Mouse (Mus musculus) lung, embryonic 15.5 days (tissue): ENCODE measurements around the gene Mcfd2. TPM values are rescaled to one million over a fixed set of nuclear protein-coding genes. Genes with fewer than 3 reads are reported as not detected.

ENCODE experiments used
- ATAC-seq: fragments of 200-750 bp; cut with Nextera tagmentation; 2 replicates; pipeline ENCODE4 v1.8.0; 2017; ENCODE audit warnings: moderate number of reproducible peaks, borderline replicate concordance; ENCODE audit not compliant: low FRiP score, low TSS enrichment; ENCODE audit errors: extremely low read depth
- H3K27ac ChIP-seq: fragments of 300-500 bp; sonication (generic); 2 replicates; pipeline ENCODE4 v1.5.1; 2015; ENCODE audit warnings: moderate library complexity, mild to moderate bottlenecking, inconsistent platforms
- H3K27me3 ChIP-seq: fragments of 300-500 bp; sonication (generic); 2 replicates; pipeline ENCODE4 v1.6.1; 2015; ENCODE audit warnings: inconsistent platforms
- H3K36me3 ChIP-seq: fragments of 300-500 bp; sonication (generic); 2 replicates; pipeline ENCODE4 v1.6.1; 2015; ENCODE audit warnings: inconsistent platforms
- H3K4me1 ChIP-seq: fragments of 300-500 bp; sonication (generic); 2 replicates; pipeline ENCODE4 v1.6.1; 2015; ENCODE audit warnings: inconsistent platforms
- H3K4me2 ChIP-seq: fragments of 300-500 bp; sonication (generic); 2 replicates; pipeline ENCODE4 v1.6.1; 2015; ENCODE audit warnings: inconsistent platforms, mild to moderate bottlenecking, moderate library complexity
- H3K4me3 ChIP-seq: fragments of 300-500 bp; sonication (generic); 2 replicates; pipeline ENCODE4 v1.5.1; 2015; ENCODE audit warnings: mild to moderate bottlenecking, inconsistent platforms
- H3K9ac ChIP-seq: fragments of 300-500 bp; sonication (generic); 2 replicates; pipeline ENCODE4 v1.6.1; 2015; ENCODE audit warnings: inconsistent platforms
- H3K9me3 ChIP-seq: fragments of 300-500 bp; sonication (generic); 2 replicates; pipeline ENCODE4 v1.6.1; 2016; ENCODE audit warnings: inconsistent platforms
- WGBS: fragments of 180-500 bp; shearing (Covaris S2); methylation state at CpG from one replicate; pipeline ENCODE4 v1.1.7; 2015; 5-methylcytosine and 5-hydroxymethylcytosine counted together
- polyA plus RNA-seq: library from polyadenylated mRNA; unstranded; fragments of >200 nt; fragmentation: Nextera tagmentation; extraction: Ambion mirVana; gene quantifications from 2 replicates; pipeline ENCODE4 v1.2.1, GENCODE M21; 2015

The Mcfd2 gene
- polyA plus RNA-seq, 1 experiment from 2014 or later = 122 TPM

DNA sequence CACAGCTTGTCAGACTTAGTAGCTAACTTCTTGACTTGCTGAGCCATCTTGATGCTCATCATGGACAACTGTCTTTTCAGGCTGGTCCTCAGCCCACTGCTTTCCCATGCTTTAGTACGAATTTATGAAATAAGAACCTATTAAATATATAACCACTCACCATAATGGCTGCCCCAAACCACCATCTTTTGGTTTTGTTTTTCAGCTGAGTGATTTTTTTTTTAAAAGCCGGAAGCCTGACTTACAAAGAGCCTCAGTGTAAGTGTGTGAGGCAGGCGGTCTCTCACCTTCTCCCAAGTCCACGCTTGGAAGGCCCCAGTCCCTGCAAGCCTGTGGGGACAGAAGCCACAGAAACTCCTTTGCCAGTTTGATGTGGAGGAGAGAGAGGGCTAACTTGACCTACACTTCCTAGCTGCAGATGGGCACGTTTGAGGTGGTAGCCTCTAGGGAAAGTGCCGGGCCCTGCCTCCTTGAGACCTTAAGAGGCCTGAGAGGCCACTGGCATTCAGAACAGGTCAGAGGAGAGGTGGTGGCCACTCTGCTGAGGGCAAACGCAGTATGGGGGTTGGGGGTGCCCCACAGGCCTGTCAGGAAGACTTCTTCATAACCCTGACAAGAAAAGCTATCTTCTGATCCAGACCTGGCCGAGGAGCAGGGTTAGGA lies 20.9 kb upstream of the Mcfd2 start:
- 47% methylated on average over 8 of the region's 8 CpGs for WGBS
- no peak overlapping the region for H3K27ac ChIP-seq
- H3K27me3 ChIP-seq = peaks cover 22% of the 10 kb centered on the region
- H3K4me2 ChIP-seq = 0 out of 2 replicates have a peak overlapping the region, but pooled peaks have one; percentile 6
- H3K9ac ChIP-seq = no peak overlapping the region
- no peak overlapping the region for H3K4me3 ChIP-seq
- H3K9me3 ChIP-seq = no peaks in the 10 kb centered on the region
- no peaks in the 10 kb centered on the region for H3K36me3 ChIP-seq
- no peak for ATAC-seq
- peaks cover 39% of the 10 kb centered on the region for H3K4me1 ChIP-seq

DNA sequence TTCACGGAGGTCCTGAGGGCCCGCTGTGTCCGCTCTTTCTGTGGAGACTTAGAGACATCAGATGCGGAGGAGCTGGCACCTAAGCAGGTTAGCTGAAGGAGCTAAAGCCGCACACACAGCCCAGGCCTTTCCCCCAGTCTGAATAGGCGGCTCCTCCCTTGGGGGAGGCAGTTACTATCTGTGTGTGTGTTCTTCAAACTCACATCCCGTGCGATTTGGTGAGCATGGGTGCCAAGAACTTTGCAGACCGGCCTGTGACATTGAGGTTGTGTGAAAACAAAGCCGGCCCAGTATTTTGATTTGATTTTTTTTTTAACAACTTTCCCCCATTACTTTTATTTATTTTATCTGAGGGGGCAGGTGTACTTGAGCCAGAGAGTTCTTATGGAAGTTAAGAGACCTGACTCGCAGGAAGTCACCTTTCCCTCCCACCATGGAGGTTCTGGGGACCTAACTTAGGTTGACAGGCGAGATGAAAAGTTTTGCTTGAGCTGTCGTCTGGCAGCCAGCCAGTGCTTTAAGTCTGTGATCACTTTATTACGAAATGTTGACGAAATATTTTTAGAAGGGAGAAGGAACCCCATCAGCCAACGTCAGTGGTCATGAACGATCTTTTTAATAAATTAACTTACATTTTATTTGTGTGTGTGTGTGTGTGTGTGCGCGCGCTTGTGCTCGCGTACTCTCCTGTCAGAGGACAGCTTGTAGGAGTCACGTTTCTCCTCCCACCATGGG lies 20.2 kb upstream of the Mcfd2 start:
- no peak for ATAC-seq
- Histone ChIP-seq H3K36me3 (no peaks in the 10 kb centered on the region), H3K27ac (peak overlapping the region; percentile 23; the same call in 1 of the 2 replicates), H3K9ac (no peak overlapping the region), H3K27me3 (peaks cover 22% of the 10 kb centered on the region), H3K4me2 (0 out of 2 replicates have a peak overlapping the region, but pooled peaks have one; percentile 6), H3K9me3 (no peaks in the 10 kb centered on the region), H3K4me3 (no peak overlapping the region), H3K4me1 (peaks cover 45% of the 10 kb centered on the region)
- WGBS = 36% methylated on average over 23 of the region's 23 CpGs

DNA sequence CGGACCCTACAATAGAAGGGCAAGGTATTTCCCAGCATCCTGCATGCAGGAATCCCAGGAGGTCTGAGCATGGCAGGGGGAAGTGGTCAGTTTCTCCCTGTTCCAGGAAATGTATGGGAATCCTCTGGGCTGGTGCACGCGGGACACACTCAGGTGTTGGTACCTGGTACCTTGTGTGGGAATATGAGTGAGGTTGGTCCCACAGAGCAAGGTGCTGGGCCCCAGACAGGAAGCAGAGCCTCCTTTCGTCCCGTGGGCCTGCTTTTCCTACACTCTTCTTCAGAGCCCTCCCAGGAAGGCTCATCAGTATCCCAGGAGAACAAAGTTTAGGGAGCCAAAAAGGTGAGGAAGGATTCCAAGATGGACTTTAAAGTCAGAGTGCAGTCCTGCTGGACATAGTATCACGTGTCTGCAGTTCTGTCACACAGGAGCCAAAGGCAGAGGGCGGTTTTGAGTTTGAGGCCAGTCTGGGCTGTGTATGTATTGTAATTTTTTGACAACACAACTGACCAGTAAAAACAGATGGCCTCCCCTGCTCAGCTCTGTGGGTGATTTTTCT lies 18.8 kb upstream of the Mcfd2 start:
- ATAC-seq = no peak
- no peaks in the 10 kb centered on the region for H3K36me3 ChIP-seq
- 76% methylated on average over 7 of the region's 7 CpGs for WGBS
- H3K9me3 ChIP-seq = no peaks in the 10 kb centered on the region
- H3K9ac ChIP-seq = no peak overlapping the region
- peak overlapping the region; percentile 69; the same call in 1 of the 2 replicates for H3K4me3 ChIP-seq
- peaks cover 45% of the 10 kb centered on the region for H3K4me1 ChIP-seq
- peaks cover 22% of the 10 kb centered on the region for H3K27me3 ChIP-seq
- H3K4me2 ChIP-seq = peak overlapping the region; percentile 99
- no peak overlapping the region for H3K27ac ChIP-seq

DNA sequence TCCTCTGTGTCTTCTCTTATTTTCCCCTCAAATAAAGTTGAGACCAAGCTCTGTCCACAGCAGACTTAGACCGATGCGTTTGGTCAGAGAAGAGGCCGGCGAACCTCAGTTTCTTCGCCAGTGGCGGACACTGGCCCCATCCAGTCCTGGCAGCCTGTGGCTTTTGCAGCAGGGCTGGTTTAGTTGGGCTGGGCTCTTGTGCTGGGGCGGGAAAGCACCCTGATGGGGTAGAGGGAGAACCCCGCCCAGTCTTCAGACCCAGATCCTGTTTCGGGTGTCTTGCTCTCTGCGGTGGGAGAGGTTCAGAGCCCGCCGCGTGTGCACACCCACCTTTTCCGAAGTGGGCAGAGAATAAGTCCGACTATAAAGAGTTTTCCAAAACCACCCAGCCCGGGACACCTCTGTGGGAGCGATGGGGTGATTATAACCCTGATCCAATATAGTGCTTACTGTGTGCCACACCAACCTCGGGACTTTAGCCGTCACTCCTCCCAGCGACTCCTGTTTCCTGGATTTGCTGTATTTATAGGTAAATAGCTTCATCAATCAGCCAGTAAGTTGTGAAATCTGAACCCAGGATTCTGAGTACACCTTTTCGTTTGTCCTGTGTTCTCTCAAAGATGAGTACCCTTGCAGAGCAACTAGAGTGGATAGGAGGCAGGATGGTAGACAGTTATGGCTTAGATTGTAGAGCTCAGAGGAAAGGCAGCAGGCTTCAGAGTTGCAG lies 18.2 kb upstream of the Mcfd2 start:
- no peak overlapping the region for H3K27ac ChIP-seq
- no peak for ATAC-seq
- 10% methylated on average over 21 of the region's 21 CpGs for WGBS

DNA sequence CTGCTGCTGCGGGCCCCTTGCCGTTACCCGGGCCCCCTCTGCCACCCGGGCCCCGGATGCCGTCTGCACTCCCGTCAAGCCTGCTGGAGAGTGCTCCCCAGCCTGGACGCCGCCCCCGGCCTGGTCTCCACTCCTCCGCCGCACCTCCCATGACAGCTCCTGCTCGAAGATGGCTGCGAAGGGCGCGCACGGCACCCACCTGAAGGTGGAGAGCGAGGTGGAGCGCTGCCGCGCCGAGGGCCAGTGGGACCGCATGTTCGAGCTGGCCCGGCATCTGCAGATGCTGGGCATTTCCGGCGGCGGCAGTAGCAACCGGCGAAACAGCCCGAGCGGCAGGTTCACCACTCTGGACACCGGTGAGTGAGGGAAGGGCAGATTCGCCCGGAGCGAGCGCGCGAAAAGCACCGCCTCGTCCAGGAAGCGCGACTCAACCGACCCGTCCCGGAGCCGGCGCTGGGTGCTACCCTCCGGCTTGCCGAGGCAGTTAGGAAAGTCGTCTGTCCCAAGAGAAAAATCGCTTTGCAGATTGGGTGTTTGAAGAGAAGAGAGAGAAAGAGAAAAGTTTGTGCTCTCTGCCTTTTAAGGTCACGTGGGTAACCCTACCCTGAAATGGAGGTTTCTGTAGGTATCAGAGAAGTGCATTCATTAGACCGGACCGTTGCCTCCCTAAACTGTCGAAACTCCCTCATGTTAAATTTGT lies 17.5 kb upstream of the Mcfd2 start:
- Histone ChIP-seq H3K27ac (peak overlapping the region; percentile 97; the same call in 1 of the 2 replicates), H3K4me1 (peaks cover 45% of the 10 kb centered on the region), H3K4me2 (peak overlapping the region; percentile 99), H3K36me3 (no peaks in the 10 kb centered on the region), H3K4me3 (peak overlapping the region; percentile 69), H3K9ac (peak overlapping the region; percentile 89), H3K9me3 (no peaks in the 10 kb centered on the region), H3K27me3 (peaks cover 22% of the 10 kb centered on the region)
- under 1% methylated on average over 56 of the region's 56 CpGs for WGBS
- ATAC-seq = peak; percentile 35

More for the DNA sequence above, 18.2 kb upstream of the Mcfd2 start:
- H3K4me2 ChIP-seq = peak overlapping the region; percentile 99
- no peaks in the 10 kb centered on the region for H3K9me3 ChIP-seq
- H3K4me1 ChIP-seq = peaks cover 45% of the 10 kb centered on the region
- no peaks in the 10 kb centered on the region for H3K36me3 ChIP-seq
- H3K27me3 ChIP-seq = peaks cover 22% of the 10 kb centered on the region
- H3K9ac ChIP-seq = peak overlapping the region; percentile 8
- H3K4me3 ChIP-seq = peak overlapping the region; percentile 69

DNA sequence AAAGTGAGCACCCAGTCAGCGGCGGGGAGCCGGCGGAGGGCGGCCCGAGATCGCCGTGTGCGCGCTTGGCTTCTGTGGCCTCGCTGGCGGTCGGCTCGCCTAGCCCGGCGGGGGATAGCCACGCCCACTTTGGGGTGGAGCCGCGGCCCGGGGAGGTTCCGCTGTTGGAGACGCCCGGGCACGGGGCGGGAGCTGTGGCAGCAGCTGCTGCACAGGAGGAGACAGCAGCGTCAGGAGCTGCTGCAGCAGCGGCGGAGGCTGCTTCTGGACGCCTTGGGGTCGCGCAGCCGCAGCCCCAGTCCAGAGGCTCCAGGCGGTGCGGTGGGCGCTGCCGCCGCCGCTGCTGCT lies 16.9 kb upstream of the Mcfd2 start, which contains the start of gene Ttc7:
Ttc7 (plus strand) TSS at position 181 of the 348 bp plus-strand sequence.
- Histone ChIP-seq H3K27me3 (peaks cover 22% of the 10 kb centered on the region), H3K27ac (peak within 1 kb of the TSS; percentile 97), H3K9ac (peak within 1 kb of the TSS; percentile 89), H3K36me3 (no peaks in the 10 kb centered on the region), H3K4me1 (peaks cover 45% of the 10 kb centered on the region), H3K4me3 (peak within 1 kb of the TSS; percentile 69), H3K4me2 (peak within 1 kb of the TSS; percentile 99), H3K9me3 (no peaks in the 10 kb centered on the region)
- ATAC-seq = peak; percentile 93
- under 1% methylated on average over 31 of the region's 38 CpGs for WGBS

DNA sequence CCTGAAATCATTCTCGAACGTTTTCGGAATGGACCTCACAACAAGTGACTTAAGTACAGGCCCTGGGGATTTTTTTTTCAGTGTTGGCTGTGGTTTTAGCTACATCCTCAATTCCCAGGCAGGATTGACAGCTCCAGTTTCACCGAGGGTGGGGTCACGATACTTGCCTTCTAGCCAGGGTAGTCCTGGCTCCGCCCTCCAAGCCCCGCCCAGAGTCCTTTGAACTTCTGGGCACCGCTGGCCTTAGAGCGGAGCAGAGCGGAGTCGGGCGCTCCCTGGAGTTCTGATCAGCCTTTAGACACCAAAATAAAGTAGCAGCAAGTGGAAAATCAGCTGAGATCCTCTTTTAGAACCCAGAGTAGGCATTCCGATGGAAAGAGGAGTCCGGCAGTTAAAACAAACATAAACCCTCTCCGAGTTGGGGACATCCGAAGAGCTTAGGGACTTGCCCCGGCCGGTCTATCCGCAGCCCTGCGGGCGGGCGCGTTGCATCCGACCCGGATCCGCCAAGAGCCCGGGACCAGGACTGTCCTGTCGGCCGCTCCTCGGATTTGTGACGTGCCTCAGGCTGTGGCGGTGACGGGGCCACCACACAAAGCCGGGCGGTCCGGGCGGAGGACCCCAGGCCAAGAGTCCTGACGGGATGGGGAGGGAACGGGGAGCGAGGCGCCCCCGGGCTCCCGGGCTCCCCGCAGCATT lies 16.4 kb upstream of the Mcfd2 start:
- WGBS = under 1% methylated on average over 44 of the region's 44 CpGs
- H3K9me3 ChIP-seq = no peaks in the 10 kb centered on the region
- H3K9ac ChIP-seq = peak overlapping the region; percentile 89
- peak; percentile 88 for ATAC-seq
- H3K27me3 ChIP-seq = peaks cover 22% of the 10 kb centered on the region
- peak overlapping the region; percentile 97 for H3K27ac ChIP-seq
- no peaks in the 10 kb centered on the region for H3K36me3 ChIP-seq
- peak overlapping the region; percentile 69 for H3K4me3 ChIP-seq
- peak overlapping the region; percentile 99 for H3K4me2 ChIP-seq
- H3K4me1 ChIP-seq = peaks cover 45% of the 10 kb centered on the region

DNA sequence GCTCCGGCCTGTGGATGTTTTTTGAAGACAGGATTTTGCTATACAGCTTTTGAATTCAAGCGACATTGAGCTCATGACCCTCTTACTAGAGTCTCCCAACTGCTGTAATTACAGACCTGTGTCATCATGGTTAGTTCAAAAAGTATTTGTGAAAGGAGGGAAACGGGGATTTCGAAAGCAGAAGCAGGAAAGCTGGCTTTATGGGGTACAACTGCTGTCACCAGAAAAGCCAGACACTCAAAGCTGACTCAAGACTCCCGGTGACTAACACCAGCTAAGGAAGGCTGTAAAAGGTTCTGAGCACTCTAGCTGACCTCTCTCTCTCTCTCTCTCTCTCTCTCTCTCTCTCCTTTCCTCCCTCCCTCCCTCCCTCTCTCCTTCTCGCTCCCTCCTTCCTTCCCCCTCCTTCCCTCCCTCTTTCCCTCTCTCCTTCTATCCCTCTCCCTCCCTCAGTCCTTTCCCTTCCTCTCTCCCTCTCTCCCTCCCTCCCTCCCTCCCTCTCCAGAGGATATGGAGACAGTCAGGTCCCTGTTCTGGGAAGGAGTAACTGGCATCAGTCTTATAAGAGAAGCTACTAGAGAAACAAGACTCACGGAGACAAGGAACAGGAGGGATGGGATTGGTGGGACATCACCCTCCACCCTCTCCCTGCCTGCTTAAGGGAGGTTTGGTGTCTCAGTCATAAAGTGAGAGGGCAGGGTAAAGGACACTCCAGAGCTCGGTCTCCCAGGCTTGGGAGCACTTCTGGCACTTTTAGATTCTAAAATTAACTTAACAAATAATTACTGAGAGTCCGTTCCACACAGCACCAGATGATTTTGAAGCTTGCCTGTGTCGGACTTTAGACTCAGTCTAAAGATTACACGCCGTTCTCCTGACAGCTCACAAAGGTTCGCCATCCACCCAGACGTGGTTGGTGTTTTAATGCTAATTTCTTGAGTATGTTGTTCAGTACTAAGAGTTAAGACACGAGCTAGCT lies 9.9 kb upstream of the Mcfd2 start:
- Histone ChIP-seq H3K27me3 (no peaks in the 10 kb centered on the region), H3K9ac (no peak overlapping the region), H3K27ac (no peak overlapping the region), H3K36me3 (no peaks in the 10 kb centered on the region), H3K4me3 (no peak overlapping the region), H3K4me1 (no peaks in the 10 kb centered on the region), H3K9me3 (no peaks in the 10 kb centered on the region), H3K4me2 (no peak overlapping the region)
- no peak for ATAC-seq
- 40% methylated on average over 15 of the region's 15 CpGs for WGBS

DNA sequence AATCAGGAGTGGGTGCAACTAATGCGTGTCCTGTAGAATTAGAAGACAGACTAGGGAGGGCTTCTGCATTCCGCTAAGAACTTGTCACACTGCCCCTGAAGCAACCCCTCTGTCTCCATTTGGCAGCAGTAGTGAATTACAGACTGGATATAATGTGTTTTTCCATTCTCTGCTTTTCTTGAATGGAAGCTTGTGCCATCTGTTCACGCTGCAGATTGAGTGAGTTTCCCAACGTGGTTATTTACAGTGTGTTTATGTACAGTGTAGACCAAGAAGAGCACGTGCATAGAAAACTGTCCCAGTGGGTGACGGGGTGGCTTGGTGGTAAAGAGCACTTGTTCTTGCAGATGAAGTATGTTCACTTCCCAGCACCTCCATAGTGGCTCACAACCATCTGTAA lies 3.7 kb upstream of the Mcfd2 start:
- Histone ChIP-seq H3K27ac (no peak overlapping the region), H3K27me3 (no peaks in the 10 kb centered on the region), H3K9me3 (no peaks in the 10 kb centered on the region), H3K4me1 (peaks cover 8% of the 10 kb centered on the region), H3K36me3 (no peaks in the 10 kb centered on the region), H3K9ac (no peak overlapping the region), H3K4me2 (no peak overlapping the region), H3K4me3 (no peak overlapping the region)
- no peak for ATAC-seq
- 50% methylated on average over 6 of the region's 6 CpGs for WGBS
